Mouse (Mus musculus) spleen, adult 2 months (tissue): ENCODE results near the gene Sdha.

ENCODE experiments used
- CTCF ChIP-seq: fragments of 200-500 bp; IDR thresholded peaks from 2 replicates; pipeline ENCODE4 v1.5.1; 2011; ENCODE audit warnings: mild to moderate bottlenecking, inconsistent platforms; ENCODE audit not compliant: insufficient read depth, insufficient read length, insufficient replicate concordance; ENCODE audit errors: extremely low read depth
- POLR2A ChIP-seq: fragments of 200-500 bp; IDR thresholded peaks from 2 replicates; pipeline ENCODE4 v1.6.1; 2011; ENCODE audit warnings: low read depth, low read length, inconsistent platforms

DNA sequence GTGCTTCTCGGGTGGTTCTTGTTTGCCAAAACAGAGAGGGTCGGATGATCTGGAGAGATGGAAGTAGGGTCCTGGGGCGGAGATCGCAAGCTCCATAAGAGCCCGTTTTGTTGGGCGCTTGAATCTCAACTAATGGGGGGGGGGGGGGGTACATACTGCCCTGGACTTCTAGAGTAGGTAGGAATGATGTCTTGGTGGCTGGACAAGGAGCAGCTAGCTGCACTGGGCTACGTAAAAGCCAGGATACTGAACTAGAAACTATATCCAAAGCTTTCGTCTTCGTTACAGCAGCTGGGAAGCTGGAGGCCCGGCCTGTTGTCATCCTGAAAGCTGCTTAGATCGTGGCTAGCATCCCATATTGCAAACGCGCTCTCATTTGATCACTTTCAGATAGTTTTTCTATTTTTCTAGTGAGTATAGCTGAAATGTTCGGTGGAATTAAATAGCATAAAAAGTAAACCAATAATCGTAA, 391 bp upstream of the Sdha start:
- no peak for TF ChIP-seq CTCF
- no peak for TF ChIP-seq POLR2A
